10 mouse cellular contexts compared by ENCODE assay signal in the genomic region with DNA sequence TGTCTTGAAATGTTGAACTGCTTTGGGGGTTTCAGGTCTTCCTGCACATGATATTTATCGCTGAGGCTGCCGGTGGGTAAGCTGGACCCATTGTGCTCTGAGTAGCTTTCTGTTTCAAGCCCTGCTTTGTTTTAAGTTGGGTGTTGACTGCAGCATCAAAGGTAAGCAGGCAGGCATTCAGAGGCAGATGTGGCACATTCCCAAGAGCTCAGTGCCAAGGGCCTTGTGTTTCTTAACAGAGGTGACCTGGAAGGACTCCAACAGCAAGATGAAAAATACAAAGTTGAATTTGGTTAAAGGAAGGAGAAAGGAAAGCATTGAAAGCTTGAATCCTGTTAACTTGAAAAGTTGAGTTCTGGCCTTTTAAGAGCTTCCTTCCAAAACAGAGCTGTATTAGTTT.
DNase-seq lines count a peak whose midpoint lies in the region; ATAC-seq and TF ChIP-seq lines count a peak whose summit lies in the region.
"Had no signal": no experiment of that assay in that cellular context is flagged by ENCODE, and none has a peak within 500 bp of the region (broad histone marks: within the 10 kb centered on the region; RNA-seq: fewer than 3 reads in every experiment).

No protein-coding gene starts in this region.

- no peak overlapping the region for H3K9ac ChIP-seq in kidney, embryonic 15.5 days
- no peak overlapping the region for H3K9ac ChIP-seq in limb, embryonic 13.5 days
- no peak overlapping the region for H3K9ac ChIP-seq in intestine, postnatal 0 days (ENCODE audit: low read depth, low read length)
- H3K9ac ChIP-seq: liver, embryonic 13.5 days had no signal

- ATAC-seq in kidney, embryonic 15.5 days (replicated peaks; ENCODE audit: low FRiP score) = no peak
- ATAC-seq in limb, embryonic 13.5 days (ENCODE audit: low FRiP score, low read depth) = no peak
- ATAC-seq in intestine, postnatal 0 days = no peak

- no peak overlapping the region for H3K4me3 ChIP-seq in kidney, embryonic 15.5 days (replicated peaks)
- no peak overlapping the region for H3K4me3 ChIP-seq in limb, embryonic 13.5 days
- no peak overlapping the region for H3K4me3 ChIP-seq in intestine, postnatal 0 days (ENCODE audit: low read depth, low read length)
- H3K4me3 ChIP-seq: liver, embryonic 13.5 days had no signal

- no peaks in the 10 kb centered on the region for H3K36me3 ChIP-seq in kidney, embryonic 15.5 days
- no peaks in the 10 kb centered on the region for H3K36me3 ChIP-seq in limb, embryonic 13.5 days
- no peaks in the 10 kb centered on the region for H3K36me3 ChIP-seq in intestine, postnatal 0 days (ENCODE audit: control insufficient read depth, insufficient read depth)
- H3K36me3 ChIP-seq: liver, embryonic 13.5 days had no signal

- no peaks in the 10 kb centered on the region for H3K4me1 ChIP-seq in kidney, embryonic 15.5 days
- H3K4me1 ChIP-seq in limb, embryonic 13.5 days = peaks cover 19% of the 10 kb centered on the region
- no peaks in the 10 kb centered on the region for H3K4me1 ChIP-seq in intestine, postnatal 0 days (replicated peaks; ENCODE audit: control insufficient read depth, insufficient read depth, low read length)
- H3K4me1 ChIP-seq: liver, embryonic 13.5 days had no signal

- H3K9me3 ChIP-seq in kidney, embryonic 15.5 days (replicated peaks) = no peaks in the 10 kb centered on the region
- H3K9me3 ChIP-seq in limb, embryonic 13.5 days = no peaks in the 10 kb centered on the region
- H3K9me3 ChIP-seq in intestine, postnatal 0 days (ENCODE audit: control insufficient read depth) = no peaks in the 10 kb centered on the region
- H3K9me3 ChIP-seq: liver, embryonic 13.5 days had no signal

- no peak overlapping the region for H3K4me2 ChIP-seq in kidney, embryonic 15.5 days
- no peak overlapping the region for H3K4me2 ChIP-seq in limb, embryonic 13.5 days (replicated peaks)
- no peak overlapping the region for H3K4me2 ChIP-seq in intestine, postnatal 0 days (replicated peaks; ENCODE audit: low read depth)
- H3K4me2 ChIP-seq: liver, embryonic 13.5 days had no signal

- no peak for TF ChIP-seq CTCF in intestine, postnatal 0 days (IDR thresholded peaks at IDR 0.05; ENCODE audit: low read depth)

- H3K27ac ChIP-seq in kidney, embryonic 15.5 days = no peak overlapping the region
- H3K27ac ChIP-seq in limb, embryonic 13.5 days = peak overlapping the region; percentile 63; the same call in 1 of the 2 replicates
- H3K27ac ChIP-seq in intestine, postnatal 0 days (ENCODE audit: low read depth, low read length) = no peak overlapping the region
- H3K27ac ChIP-seq: liver, embryonic 13.5 days had no signal

- DNase-seq in adrenal gland, adult (ENCODE audit: inconsistent age in 2 of 2, low spot score in 1 of 2) = peak; percentile 13 to 56
- DNase-seq in adrenal gland, postnatal 4 days (ENCODE audit: low spot score in 2 of 2) = no peak
- peak; percentile 39 for DNase-seq in kidney, adult 9 months
- DNase-seq in adrenal gland, adult 8-10 months = peak; percentile 5
- no peak for DNase-seq in testis, postnatal 10 days (ENCODE audit: low spot score)
- DNase-seq: embryo, embryonic 11 days; liver, embryonic 13.5 days had no signal

- 66% methylated on average over 2 of the region's 2 CpGs for WGBS in kidney, embryonic 15.5 days
- WGBS in limb, embryonic 13.5 days = 57% methylated on average over 2 of the region's 2 CpGs
- 66% methylated on average over 2 of the region's 2 CpGs for WGBS in intestine, postnatal 0 days

- H3K27me3 ChIP-seq in kidney, embryonic 15.5 days = no peaks in the 10 kb centered on the region
- H3K27me3 ChIP-seq in limb, embryonic 13.5 days = no peaks in the 10 kb centered on the region
- H3K27me3 ChIP-seq in intestine, postnatal 0 days (replicated peaks; ENCODE audit: control insufficient read depth, insufficient read depth, low read length) = no peaks in the 10 kb centered on the region
- H3K27me3 ChIP-seq: liver, embryonic 13.5 days had no signal

Comparison
In these comparisons a context has a peak if more than half of its experiments do, and no peak if none do; other contexts are left out.
1. DNase-seq: peak in adrenal gland, adult (2 of 2), kidney, adult 9 months (single experiment) and adrenal gland, adult 8-10 months (single experiment); none in adrenal gland, postnatal 4 days (0 of 2) and testis, postnatal 10 days (single experiment).